Mouse (Mus musculus) MEL (cell line): Measurements from ENCODE around the gene Ifih1.

ENCODE experiments used
- MAFK ChIP-seq: IDR thresholded peaks from 2 replicates; pipeline ENCODE4 v1.6.1; 2011; ENCODE audit warnings: low read depth, mild to moderate bottlenecking, low read length, improper control_type of control experiment, borderline replicate concordance
- RAD21 ChIP-seq: IDR thresholded peaks from 2 replicates; pipeline ENCODE4 v1.6.1; 2011; ENCODE audit warnings: mild to moderate bottlenecking, low read depth, low read length, improper control_type of control experiment
- USF2 ChIP-seq, 2 experiments: IDR thresholded peaks; 2 replicates each; pipeline ENCODE4 v1.6.1; 2011 to 2012; ENCODE audit warnings: improper control_type of control experiment in 2 of 2, low read length in 2 of 2, borderline replicate concordance in 1 of 2, inconsistent platforms in 1 of 2, low read depth in 1 of 2, mild to moderate bottlenecking in 1 of 2; ENCODE audit not compliant: insufficient read depth in 1 of 2

GRCm38 (mm10) chr2:62548104-62548503 is 98.0 kb downstream of the Ifih1 start:
- no peak for TF ChIP-seq RAD21
- no peak for TF ChIP-seq MAFK
- TF ChIP-seq USF2 (IDR thresholded peaks at IDR 0.05; ENCODE audit: borderline replicate concordance in 1 of 2, insufficient read depth in 1 of 2, low read depth in 1 of 2, low read length in 2 of 2), result no peak
